Mouse (Mus musculus): Measurements from ENCODE around the gene Col23a1.

Col23a1 gene

GRCm38 (mm10) chr11:51388892-51389340 is 99.2 kb downstream of the Col23a1 start:
- CTCF ChIA-PET = no interaction called here

- CTCF ChIA-PET = no interaction called here
These were observed 100.0 kb downstream of the Col23a1 start for GRCm38 (mm10) chr11:51389763-51390162.

DNA sequence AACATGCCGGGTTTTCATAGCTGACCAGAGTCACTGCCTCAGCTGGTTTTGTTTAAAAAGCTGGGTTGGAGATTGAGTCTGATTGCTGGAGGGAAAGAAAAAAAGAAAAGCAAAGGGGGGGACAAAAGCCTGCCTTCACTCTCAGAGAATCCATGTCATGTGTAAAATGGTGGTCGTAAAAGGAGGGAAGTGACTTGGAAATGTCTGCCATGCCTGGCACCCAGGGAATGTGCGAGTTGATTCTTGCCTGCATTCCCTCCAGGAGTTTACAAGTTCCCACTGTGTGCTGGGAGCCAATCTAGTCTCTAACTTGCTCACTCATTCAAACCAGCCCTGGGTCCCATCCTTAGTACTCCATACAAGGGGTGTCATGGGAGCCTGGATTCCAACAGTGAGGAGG is 100.8 kb downstream of the Col23a1 start:
- CTCF ChIA-PET = no interaction called here

- CTCF ChIA-PET = no interaction called here
These were observed 101.8 kb downstream of the Col23a1 start for GRCm38 (mm10) chr11:51391548-51391947.

GRCm38 (mm10) chr11:51394301-51394865 is 104.7 kb downstream of the Col23a1 start:
- CTCF ChIA-PET = no interaction called here

DNA sequence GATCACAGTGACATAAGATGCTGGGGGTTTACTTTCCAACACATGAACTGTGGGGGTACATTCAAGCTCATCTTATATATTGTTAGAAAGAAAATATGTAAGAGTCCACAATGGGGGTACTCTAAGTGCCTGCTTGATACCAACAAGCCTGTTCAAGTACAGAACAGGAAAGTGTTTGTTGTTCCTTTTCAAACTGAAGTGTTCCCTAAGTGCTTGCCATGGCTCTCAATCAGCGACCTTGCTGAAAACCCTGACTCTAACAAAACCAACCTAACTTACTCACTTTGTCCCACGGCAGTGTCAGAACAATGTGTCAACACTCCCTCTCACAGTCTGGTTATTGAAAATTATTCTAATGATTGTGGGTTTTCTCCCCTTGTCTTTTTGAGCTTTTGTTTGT is 106.7 kb downstream of the Col23a1 start:
- CTCF ChIA-PET = interaction anchor here (0.7 kb wide), 1 partner anchor 275 kb away, joined by 4 read pairs; no protein-coding TSS in a partner anchor

DNA sequence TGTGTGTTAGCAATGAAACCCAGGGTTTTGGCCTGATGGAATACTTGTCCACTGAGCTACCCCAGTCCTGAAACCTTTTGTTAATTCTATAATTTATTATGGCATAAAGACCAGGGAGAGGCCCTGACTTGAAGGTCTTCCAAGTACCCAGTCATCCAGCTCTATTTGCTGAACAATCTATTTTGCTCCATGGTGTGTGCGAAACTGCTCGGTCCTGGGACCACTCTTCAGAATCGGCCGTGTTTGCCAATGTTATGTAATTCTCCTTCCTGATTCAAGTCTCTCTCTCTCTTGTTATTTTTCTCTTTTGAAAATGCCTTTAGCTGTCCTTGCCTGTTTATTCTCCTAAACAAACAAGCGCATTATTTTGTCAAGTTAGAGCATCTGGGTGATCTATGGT is 108.4 kb downstream of the Col23a1 start:
- CTCF ChIA-PET = no interaction called here

DNA sequence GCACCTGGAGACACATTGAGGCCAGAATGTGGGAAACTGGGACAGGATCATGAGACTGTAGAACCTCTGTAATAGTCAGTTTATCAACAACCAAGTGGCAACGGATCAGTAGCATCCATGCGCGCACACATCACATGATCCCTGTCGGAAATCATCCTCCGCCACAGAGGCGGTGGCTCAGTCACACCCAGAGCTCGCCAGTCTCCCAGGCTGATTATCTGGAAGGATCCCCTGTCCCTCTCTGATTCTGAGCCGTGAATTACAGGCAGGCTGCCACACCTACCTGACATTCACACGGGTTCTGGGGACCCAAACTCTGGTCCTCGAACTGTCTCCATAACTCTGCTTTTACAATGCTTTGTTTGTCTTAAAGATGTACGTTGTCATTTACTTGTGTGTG is 110.6 kb downstream of the Col23a1 start:
- CTCF ChIA-PET = no interaction called here

GRCm38 (mm10) chr11:51401481-51402128 is 111.9 kb downstream of the Col23a1 start:
- CTCF ChIA-PET = no interaction called here

DNA sequence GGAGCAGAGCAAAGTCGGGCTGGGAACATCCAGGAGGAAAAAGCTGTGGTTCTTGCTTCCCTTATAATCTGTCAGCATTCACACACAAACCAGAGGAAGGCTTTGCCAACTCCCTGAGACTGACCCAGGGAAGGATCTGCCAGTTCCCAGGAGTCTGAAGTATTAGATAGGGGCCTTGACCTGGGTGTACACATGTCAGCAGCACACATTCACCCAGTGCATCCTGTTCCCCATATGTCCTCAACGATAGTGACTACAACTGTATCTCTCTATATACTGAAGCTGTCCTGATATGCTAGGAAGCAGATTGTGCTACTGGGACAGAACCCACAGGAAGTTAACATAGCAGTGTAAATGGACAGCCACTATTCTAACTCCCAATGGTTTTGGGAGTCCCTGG is 114.2 kb downstream of the Col23a1 start:
- CTCF ChIA-PET = no interaction called here

DNA sequence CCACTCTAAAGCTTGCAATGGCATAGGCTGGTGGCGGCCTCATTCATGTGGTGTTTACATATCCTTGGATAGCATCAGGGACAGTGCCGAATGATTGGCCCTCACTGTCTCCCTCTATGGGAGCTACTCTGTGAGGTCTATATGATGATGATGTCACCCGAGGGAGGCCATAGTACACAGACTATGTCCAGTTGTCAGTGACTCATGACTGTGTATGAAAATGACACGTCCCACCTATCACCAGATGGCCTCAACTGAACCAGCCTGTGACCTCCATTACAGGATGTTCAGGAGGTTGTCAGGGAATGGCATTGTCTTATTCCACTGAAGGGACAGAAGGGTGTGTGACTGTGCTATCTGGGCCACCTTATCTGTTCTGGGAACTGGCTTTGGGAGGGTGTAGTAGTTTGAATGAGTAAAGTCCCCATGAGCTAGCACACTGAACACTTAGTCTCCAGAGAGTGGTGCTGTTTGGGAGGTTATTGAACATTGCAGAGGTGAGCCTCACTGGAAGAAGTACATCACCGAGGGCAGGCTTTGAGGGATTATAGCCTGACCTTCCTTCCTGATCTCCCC is 115.2 kb downstream of the Col23a1 start:
- CTCF ChIA-PET = no interaction called here

- CTCF ChIA-PET = no interaction called here
These were observed 116.8 kb downstream of the Col23a1 start for GRCm38 (mm10) chr11:51406531-51406930.

DNA sequence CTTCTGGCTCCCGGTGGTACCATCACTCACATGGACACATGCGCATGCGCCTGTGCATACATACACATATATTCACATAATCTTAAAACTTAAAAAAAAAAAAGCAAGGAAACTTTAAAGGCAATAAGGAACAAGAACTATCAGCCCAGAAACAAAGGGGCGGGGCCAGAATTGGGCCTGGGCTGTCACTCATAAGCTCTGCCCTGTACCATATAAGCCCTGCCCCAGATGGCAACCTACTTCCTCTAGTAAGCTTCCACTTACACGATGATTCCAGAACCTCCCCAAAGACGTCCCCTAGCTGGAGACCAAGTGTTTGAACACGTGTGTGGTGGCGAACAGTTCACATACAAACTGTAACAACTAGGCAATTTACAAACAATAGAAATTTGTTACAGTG is 117.6 kb downstream of the Col23a1 start:
- CTCF ChIA-PET = no interaction called here

DNA sequence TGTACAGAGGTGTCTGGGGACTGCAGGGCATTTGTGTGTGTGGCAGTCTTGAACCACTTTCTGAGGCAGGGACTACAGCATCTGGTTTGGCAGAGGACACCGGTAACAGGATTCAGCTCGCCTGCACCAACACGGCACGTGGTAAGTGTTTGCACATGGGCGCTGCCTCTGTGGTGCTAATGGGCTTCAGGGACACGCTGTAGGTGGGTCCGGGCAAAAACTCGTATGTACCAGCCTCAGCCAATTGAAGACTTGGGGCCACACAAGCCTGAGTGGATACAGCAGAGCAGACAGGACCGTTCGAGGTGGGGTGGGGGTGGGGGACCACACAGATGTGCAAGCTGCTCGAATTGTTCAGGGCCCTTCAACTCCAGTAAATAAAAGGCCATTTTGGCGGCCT is 121.1 kb downstream of the Col23a1 start:
- CTCF ChIA-PET = no interaction called here

DNA sequence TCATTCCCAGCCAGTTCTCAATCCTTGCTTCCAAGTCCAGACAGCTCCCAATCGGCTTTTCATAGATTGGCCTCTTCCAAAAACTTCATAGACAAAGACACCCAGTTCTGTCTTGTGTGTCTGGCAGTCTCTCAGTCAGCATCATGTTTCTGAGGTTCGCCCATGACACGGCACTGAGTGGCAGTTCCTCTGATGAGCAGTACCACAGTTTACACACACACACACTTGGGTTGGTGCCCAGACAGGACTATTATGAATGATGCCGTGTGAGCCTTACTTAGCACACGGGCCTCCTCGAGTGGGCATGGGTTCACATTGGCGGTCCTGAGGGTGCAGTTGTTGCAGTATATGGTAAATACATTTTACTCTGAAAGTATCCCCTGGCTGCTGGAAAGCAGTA is 124.8 kb downstream of the Col23a1 start:
- CTCF ChIA-PET = no interaction called here

GRCm38 (mm10) chr11:51415049-51415688 is 125.4 kb downstream of the Col23a1 start:
- CTCF ChIA-PET = interaction anchor here (0.6 kb wide), 1 partner anchor 808 kb away, joined by 3 read pairs; no protein-coding TSS in a partner anchor

DNA sequence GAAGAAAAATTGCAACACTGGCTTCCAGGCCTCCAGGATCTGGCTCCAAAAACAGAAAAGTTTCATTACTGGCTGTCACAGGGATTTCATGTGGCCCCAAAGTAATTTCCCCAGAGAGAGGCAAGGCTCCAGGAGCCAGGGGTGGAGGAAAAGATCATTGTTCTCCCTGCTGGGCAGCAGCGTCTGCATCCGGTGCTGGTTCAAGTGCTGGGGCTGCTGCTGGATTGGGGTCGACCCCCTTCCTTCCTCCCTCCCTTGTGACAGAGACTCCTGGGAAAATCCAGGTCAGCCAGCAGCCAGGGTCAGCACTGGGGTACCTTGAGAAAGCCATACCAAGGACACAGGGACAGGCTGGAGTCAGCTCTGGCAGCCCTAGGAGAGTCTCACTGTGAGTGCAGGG is 129.1 kb downstream of the Col23a1 start:
- CTCF ChIA-PET = no interaction called here

GRCm38 (mm10) chr11:51421878-51422277 is 132.2 kb downstream of the Col23a1 start:
- CTCF ChIA-PET = no interaction called here

DNA sequence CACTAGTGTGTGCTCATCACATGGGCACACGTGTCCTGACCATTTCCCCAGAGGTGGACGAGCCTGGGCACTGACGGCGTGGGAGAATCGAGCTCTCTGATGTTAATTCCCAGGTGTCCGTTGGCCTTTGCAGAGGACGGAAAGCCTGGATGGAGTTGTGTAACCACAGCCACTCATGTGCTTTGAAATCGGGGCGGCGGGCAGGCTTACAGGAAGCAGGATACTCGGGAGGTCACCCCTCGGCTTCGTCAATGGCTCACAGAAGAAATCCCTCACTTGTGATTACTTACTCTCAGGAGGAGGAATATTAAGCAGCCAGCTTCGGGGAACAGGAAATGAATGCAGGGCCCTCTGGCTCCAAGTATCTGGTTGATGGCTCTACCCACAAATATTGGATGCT is 133.0 kb downstream of the Col23a1 start:
- CTCF ChIA-PET = no interaction called here

DNA sequence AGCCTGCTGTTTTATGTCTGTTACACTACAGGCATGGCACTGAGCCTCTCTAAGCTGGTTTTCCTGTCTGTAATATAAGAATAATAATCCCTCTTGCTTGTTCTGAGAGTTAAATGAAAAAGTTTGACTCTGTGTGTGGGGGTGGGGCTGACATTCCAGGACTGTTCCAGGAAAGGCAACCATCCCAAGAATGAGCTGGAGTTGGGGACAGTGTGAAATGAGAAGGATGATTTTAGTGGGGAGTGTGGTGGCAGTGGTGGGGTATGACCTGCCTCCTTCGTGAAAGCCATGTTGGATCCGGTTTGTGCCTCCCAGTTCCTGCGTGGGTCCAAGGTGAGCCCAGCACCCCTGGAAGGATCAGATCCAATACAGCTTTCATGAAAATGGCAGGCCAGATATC is 136.4 kb downstream of the Col23a1 start:
- CTCF ChIA-PET = no interaction called here

DNA sequence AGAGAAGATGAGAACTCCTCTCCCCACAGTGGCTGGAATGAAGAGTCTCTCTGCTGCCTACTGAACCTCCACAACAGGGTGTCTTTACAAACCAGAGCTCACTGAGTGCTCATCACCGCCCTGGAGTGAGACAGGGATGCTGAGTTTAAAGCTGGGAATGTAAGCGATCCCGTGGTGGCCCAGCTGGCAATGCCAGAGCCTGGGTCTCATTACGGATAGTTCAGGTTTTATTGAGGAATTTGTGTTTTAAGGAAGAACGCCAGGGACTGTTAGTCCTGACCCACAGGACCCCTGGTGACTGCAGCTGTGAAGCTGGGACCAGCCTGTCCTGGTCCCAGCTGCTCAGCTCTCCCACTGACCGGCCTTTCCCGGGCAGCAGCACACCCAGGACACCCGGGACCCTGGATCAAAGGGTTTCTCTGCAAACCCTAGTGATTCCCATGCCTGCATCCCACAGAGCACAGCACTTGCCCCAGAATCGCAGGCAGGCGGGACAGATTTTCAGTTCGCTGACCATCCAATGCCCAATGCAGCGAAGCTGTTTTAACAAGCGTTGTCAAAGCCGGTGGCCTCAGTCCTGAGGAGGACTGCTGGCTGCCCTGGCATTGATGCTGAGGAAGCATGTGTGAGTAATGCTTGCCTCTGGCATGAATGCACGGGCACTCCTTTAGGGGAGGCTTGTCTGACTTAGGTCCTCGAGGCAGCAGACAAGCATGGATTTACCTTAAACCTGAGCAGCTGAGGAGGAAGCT is 139.9 kb downstream of the Col23a1 start:
- CTCF ChIA-PET = no interaction called here

DNA sequence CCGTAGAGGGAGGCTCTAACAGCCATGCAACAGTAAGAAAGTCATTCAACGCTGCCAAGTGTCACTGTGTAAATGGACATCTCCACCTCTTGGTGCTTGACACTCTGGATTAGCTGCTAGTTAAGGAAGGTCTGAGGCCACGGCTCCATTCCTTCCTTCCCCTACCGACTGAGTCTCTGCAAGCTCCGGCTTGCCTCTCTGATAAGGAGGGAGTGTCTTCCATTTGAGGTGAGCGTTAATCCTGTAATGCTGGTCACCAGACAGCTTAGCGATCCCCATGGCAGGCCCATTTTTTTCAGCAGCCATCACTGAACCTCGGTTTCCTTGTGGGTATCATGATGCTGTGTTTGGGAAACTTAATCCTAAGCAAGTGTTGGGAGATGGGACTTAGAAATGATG is 140.5 kb downstream of the Col23a1 start:
- CTCF ChIA-PET = no interaction called here

DNA sequence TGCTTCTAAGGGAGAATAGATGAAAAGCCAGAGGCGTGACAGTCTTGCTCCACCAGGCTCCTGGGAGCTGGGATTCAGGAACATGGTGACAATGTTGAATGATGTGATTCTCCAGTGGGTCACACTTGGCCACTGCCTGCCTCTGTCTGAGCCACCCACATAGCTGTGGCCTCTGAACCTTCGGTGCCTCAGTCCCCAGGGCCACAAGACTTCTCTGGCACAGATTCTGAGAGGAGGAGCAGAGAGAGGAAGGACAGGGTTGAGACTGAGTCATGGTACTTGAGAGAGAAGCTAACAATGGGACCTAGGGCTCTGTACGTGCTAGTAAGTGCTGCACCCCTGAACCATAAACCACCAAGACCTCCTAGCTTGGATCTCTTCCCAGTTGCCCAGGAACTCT is 141.6 kb downstream of the Col23a1 start:
- CTCF ChIA-PET = no interaction called here
